Mouse (Mus musculus): ENCODE results near the gene Apc2.
A peak's percentile ranks its signal among the peaks of the same experiment; 100 is the strongest.
"Not testable (repeated sequence)": the region's sequence is repeated elsewhere in the genome, so short reads cannot be mapped to it uniquely, and the experiment has no call there.

The Apc2 gene

GRCm38 (mm10) chr10:80344131-80344661 is 48.4 kb downstream of the Apc2 start:
- no peak for DNase-seq

DNA sequence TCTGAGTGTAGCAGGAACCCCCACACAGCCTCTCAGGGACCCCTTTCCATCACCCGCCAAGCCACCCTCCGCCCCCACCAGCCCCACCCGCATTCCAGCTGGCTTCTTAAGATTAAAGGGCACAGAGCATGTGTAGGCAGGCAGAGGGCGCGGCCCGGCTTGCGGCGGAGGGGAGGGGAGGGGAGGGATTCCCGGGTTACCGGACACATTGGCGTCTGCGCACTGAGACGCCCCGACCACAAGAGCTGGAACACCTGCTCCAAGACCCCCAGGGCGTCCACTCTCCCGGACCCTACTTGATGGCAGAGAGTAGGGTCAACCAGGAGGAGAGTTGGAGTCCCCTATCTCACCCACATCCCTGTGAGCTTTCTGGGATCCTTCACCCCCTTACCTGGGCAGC is 49.3 kb downstream of the Apc2 start:
- no peak for DNase-seq

DNA sequence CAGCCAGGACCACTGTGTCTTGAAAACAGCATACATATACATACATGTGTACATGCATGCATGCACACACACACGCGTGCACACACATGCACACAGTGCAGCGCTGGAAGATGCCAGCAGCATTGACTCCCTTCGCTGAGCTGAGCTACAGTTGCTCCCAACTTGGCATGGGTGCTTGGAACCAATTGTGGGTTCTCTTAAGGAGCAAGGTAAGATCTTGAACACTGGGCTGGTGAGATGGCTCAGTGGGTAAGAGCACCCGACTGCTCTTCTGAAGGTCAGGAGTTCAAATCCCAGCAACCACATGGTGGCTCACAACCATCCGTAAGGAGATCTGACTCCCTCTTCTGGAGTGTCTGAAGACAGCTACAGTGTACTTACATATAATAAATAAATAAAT is 50.2 kb downstream of the Apc2 start:
- DNase-seq = not testable (repeated sequence)

DNA sequence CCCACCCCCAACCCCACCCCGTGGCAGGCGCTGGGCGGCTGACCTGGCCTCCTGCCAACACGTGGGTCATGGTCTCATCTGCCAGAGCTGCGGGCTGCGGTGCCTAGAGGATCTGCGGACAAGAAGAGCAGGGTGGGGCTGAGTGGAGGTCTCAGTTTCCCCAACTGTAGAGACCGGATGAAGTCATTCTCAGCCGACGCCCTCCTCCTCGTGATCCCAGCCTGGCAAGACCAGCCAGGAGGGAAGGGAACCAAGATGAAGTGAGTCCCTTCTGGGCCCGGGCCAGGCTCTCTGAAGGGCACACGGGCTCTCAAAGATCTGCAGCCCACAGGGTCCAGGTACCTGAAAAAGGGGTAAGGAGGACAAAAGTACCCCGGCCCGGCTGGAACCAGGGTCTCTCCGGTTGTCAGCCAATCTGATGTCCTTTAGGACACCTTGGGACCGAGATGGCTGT is 51.8 kb downstream of the Apc2 start:
- DNase-seq = no peak

DNA sequence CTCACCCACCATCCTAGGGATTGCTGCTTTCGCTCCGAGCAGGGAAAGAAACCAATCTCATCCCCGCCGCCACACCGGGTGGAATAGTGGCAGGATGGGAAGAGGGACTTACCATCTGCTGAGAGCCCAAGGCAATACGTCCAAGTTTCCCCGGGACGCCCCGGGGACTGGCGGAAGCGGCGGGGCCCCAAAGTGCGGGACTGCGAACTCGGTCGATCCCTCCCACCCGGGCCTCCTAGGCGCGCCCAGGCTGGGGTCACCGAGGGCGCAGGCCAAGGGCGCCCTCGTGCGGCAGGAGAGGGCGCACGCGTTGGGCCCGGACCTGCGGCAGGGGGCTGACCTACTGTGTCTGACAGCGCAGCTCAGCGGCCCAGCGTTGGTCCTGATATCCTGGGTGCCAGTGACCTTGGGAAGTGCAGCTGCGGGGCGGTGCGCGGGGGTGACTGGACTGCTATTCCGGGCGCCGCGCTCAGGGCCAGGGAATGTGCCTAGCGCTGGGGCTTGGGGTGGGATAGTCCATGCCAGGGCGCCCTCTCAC is 52.5 kb downstream of the Apc2 start, which contains the start of gene Adamtsl5:
Gene Adamtsl5 (minus strand): TSS at position 169 of the 538 bp plus-strand sequence.
- DNase-seq = no peak

DNA sequence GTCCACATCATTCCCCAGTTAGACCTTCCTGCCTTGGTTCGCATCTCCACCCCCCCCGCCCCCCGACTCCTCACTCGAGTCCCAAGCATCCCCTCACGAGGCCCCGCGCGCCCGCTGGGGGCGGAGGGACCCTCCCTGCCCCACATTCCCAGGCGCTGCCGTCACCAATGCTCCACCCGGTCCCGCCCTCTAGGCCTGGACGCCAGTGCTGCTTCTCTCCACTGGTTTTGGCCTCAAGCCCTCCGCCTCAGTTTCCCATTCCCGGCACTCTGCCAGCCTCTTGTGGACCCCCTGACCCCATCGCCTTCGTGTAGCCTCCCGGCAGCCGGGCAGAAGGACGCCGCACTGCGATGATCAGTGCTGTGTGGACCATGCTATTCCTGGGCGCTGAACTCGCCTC is 53.2 kb downstream of the Apc2 start:
- no peak for DNase-seq

- DNase-seq = peak; percentile 73
Measured at GRCm38 (mm10) chr10:80350292-80350691, 54.5 kb downstream of the Apc2 start.

- DNase-seq = no peak
Measured at GRCm38 (mm10) chr10:80351896-80352295, 56.1 kb downstream of the Apc2 start.

DNA sequence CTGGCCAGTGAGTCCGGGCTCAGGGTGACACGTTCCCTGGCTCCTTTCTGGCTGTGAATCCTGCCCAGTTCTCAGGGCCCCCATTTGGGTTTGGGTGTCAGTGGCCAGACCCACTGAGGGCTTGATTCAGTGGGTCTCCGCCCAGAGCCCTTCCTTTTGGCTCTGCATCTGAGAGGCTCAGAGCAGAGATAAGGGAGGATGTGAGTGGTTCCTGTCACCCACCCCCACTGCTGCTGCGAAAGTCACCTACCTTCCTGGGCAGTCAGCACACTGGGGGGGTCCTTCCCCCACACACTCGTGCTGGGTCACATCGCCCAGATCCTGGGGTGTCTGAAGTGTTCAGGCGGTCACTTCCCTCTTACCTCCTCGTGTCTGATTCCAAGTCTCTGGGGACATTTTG is 57.0 kb downstream of the Apc2 start:
- DNase-seq = no peak

GRCm38 (mm10) chr10:80355431-80355830 is 59.7 kb downstream of the Apc2 start:
- DNase-seq = no peak

DNA sequence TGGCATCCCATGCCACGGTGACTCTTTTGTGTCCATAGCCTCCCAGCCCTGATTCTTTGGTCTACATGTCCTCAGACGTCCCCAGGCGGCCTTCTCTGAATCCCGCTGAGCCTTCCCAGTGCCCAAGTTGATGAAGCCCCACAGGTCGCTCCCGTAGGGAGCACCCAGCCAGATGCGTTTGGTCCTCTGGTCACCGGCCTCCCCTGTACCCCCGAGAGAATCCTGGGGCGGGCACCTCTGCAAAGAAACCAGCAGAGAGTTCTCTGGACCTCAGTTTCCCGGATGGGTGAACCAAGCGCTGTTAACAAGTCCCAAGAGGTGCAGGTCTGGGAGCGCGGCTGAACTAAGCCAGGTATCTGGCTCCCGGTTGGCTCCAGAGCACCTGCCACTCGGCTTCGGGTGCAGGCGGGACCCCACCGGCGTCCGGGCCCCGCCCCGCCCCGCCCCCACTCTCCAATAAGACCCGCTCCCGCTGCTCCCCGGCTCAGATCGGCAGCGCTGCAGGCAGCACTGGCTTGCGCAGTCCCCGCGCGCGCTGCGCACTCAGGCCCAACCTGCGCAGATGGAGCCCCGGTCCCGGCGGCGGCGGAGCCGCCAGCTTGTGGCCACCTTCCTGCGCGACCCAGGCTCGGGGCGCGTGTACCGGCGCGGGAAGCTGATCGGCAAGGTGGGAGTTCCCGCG is 60.4 kb downstream of the Apc2 start, which contains the start of gene Plk5:
Gene Plk5 (plus strand): TSS at position 459 of the 682 bp plus-strand sequence.
- peak; percentile 52 for DNase-seq

DNA sequence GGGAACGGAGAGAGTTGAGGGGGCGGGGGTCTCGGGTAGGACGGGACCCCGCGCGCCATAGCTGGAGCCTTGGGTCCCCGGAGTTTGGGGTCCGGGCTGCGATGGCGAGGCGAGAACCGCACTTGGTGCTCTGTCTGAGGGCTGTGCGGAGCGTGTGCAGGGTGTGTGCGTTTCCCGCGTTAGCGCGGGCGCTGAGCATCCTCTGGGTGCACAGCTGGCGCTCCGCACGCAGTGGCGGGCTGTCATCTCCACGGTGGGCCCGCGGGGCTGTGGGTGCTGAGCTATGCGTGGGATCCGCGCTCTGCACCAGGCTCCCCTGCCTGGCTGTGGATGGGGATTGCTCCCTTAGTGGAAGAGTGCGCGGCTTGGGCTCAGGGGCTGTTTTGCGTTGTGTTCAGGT is 61.0 kb downstream of the Apc2 start:
- DNase-seq = no peak

GRCm38 (mm10) chr10:80357336-80357735 is 61.6 kb downstream of the Apc2 start:
- no peak for DNase-seq

- no peak for DNase-seq
Measured at GRCm38 (mm10) chr10:80357994-80358639, 62.3 kb downstream of the Apc2 start.

DNA sequence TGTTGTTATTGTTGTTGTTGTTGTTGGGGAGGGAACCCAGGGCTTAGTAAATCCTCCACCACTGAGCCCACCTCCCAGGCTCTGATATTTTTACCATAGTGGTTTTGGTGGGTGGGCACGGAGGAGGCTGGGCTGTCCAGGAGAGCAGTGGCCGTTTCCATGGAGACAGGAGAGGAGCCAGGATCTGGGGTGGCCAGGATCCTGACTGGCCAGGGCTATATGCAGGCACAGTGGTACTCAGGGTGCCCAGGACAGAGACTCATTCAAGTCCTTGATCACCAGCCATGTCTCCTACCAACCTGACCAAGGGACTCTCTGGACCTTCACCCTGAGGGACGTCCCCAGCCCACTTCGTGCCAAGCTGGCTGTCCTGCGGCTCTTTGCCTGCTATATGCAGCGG is 68.0 kb downstream of the Apc2 start:
- no peak for DNase-seq

DNA sequence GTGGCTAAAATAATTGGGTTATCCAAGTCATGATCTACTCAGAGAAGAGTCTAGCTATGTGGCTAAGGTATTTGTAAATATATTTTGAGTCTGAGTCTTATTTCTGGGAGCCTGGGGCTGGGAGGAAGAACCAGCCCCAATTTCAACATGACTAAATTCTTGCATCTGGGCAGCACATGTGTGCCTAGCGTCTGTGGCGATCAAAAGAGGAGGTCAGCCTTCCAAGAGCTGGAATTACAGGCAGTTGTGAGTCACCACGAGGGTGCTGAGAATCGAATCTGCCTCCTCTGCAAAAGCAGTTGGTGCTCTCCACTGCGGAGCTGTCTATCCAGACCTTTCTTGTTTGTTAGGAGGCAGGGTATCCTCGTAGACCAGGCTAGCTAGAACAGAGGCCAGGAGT is 70.0 kb downstream of the Apc2 start:
- no peak for DNase-seq

Data from right cerebral cortex, postnatal 25 days (tissue).